Mouse (Mus musculus) embryonic facial prominence, embryonic 13.5 days (tissue): ENCODE results near the gene Gnb1l. TPM values are rescaled to one million over a fixed set of nuclear protein-coding genes. Genes with fewer than 3 reads are reported as not detected.
A peak's percentile ranks its signal among the peaks of the same experiment; 100 is the strongest.

Experiments used
- ATAC-seq: fragments of 200-750 bp; cut with Nextera tagmentation; 2 replicates; pipeline ENCODE4 v1.8.0; 2017; ENCODE audit warnings: low read depth; ENCODE audit not compliant: insufficient number of reproducible peaks, insufficient read depth, low FRiP score, low TSS enrichment
- H3K27ac ChIP-seq: fragments of 300-500 bp; sonication (generic); 2 replicates; pipeline ENCODE4 v1.5.1; 2015; ENCODE audit warnings: moderate library complexity, mild to moderate bottlenecking, inconsistent platforms
- H3K27me3 ChIP-seq: fragments of 300-500 bp; sonication (generic); 2 replicates; pipeline ENCODE4 v1.6.1; 2015; ENCODE audit warnings: mild to moderate bottlenecking, inconsistent platforms
- H3K36me3 ChIP-seq: fragments of 300-500 bp; sonication (generic); 2 replicates; pipeline ENCODE4 v1.6.1; 2015; ENCODE audit warnings: mild to moderate bottlenecking, inconsistent platforms
- H3K4me1 ChIP-seq: fragments of 300-500 bp; sonication (generic); 2 replicates; pipeline ENCODE4 v1.6.1; 2015; ENCODE audit warnings: inconsistent platforms
- H3K4me2 ChIP-seq: fragments of 300-500 bp; sonication (generic); 2 replicates; pipeline ENCODE4 v1.6.1; 2015; ENCODE audit warnings: moderate library complexity, mild to moderate bottlenecking, inconsistent platforms
- H3K4me3 ChIP-seq: fragments of 300-500 bp; sonication (generic); 2 replicates; pipeline ENCODE4 v1.5.1; 2015; ENCODE audit warnings: mild to moderate bottlenecking, inconsistent platforms
- H3K9ac ChIP-seq: fragments of 300-500 bp; sonication (generic); 2 replicates; pipeline ENCODE4 v1.6.1; 2015; ENCODE audit warnings: mild to moderate bottlenecking, inconsistent platforms
- H3K9me3 ChIP-seq: fragments of 300-500 bp; sonication (generic); 2 replicates; pipeline ENCODE4 v1.6.1; 2016; ENCODE audit warnings: inconsistent platforms
- WGBS: fragments of 180-500 bp; shearing (Covaris S2); methylation state at CpG from one replicate; pipeline ENCODE4 v1.1.7; 2015; ENCODE audit warnings: mixed read lengths; 5-methylcytosine and 5-hydroxymethylcytosine counted together
- polyA plus RNA-seq: library from polyadenylated mRNA; unstranded; fragments of >200 nt; fragmentation: Nextera tagmentation; extraction: Ambion mirVana; gene quantifications from 2 replicates; pipeline ENCODE4 v1.2.1, GENCODE M21; 2015

The Gnb1l gene
- polyA plus RNA-seq, 1 experiment from 2014 or later, result 19.7 TPM

- WGBS, result 26% methylated on average over 9 of the region's 9 CpGs
- Histone ChIP-seq H3K9me3 (no peaks in the 10 kb centered on the region), H3K4me2 (peak overlapping the region; percentile 82; the same call in 1 of the 2 replicates), H3K9ac (no peak overlapping the region), H3K4me1 (peaks cover 49% of the 10 kb centered on the region), H3K36me3 (no peaks in the 10 kb centered on the region), H3K27ac (no peak overlapping the region), H3K27me3 (peaks cover 97% of the 10 kb centered on the region), H3K4me3 (peak overlapping the region; percentile 52; the same call in 1 of the 2 replicates)
- ATAC-seq, result no peak
These were observed 90.6 kb downstream of the Gnb1l start for GRCm38 (mm10) chr16:18589080-18589621.

GRCm38 (mm10) chr16:18589804-18590790, 91.6 kb downstream of the Gnb1l start, which contains the start of gene Tbx1:
Gene Tbx1, minus strand, starts transcription at chr16:18590671.
- peak within 1 kb of the TSS; percentile 35 for H3K4me3 ChIP-seq
- ATAC-seq, result no peak
- H3K4me2 ChIP-seq, result peak within 1 kb of the TSS; percentile 60
- H3K27ac ChIP-seq, result no peak within 1 kb of the TSS
- 3% methylated on average over 48 of the region's 48 CpGs for WGBS
- H3K4me1 ChIP-seq, result peaks cover 49% of the 10 kb centered on the region
- no peaks in the 10 kb centered on the region for H3K9me3 ChIP-seq
- H3K9ac ChIP-seq, result peak within 1 kb of the TSS; percentile 57
- H3K36me3 ChIP-seq, result no peaks in the 10 kb centered on the region
- peaks cover 91% of the 10 kb centered on the region for H3K27me3 ChIP-seq

- no peak for ATAC-seq
- peak overlapping the region; percentile 30 for H3K4me3 ChIP-seq
- H3K4me1 ChIP-seq, result peaks cover 43% of the 10 kb centered on the region
- H3K27me3 ChIP-seq, result peaks cover 84% of the 10 kb centered on the region
- H3K36me3 ChIP-seq, result no peaks in the 10 kb centered on the region
- H3K9ac ChIP-seq, result peak overlapping the region; percentile 57
- H3K4me2 ChIP-seq, result peak overlapping the region; percentile 60
- 2% methylated on average over 59 of the region's 59 CpGs for WGBS
- H3K9me3 ChIP-seq, result no peaks in the 10 kb centered on the region
- no peak overlapping the region for H3K27ac ChIP-seq
These were observed 92.8 kb downstream of the Gnb1l start for GRCm38 (mm10) chr16:18591047-18592018.

GRCm38 (mm10) chr16:18593930-18594329, 95.4 kb downstream of the Gnb1l start:
- no peak overlapping the region for H3K4me2 ChIP-seq
- no peak overlapping the region for H3K27ac ChIP-seq
- no peak for ATAC-seq
- no peak overlapping the region for H3K4me3 ChIP-seq
- H3K9me3 ChIP-seq, result no peaks in the 10 kb centered on the region
- H3K9ac ChIP-seq, result no peak overlapping the region
- peaks cover 26% of the 10 kb centered on the region for H3K4me1 ChIP-seq
- H3K36me3 ChIP-seq, result no peaks in the 10 kb centered on the region
- peaks cover 58% of the 10 kb centered on the region for H3K27me3 ChIP-seq
- WGBS, result 73% methylated on average over 2 of the region's 2 CpGs

- WGBS, result 32% methylated on average over 5 of the region's 5 CpGs
- Histone ChIP-seq H3K9me3 (no peaks in the 10 kb centered on the region), H3K4me1 (peaks cover 8% of the 10 kb centered on the region), H3K27ac (no peak overlapping the region), H3K4me2 (no peak overlapping the region), H3K36me3 (no peaks in the 10 kb centered on the region), H3K9ac (no peak overlapping the region), H3K27me3 (peaks cover 34% of the 10 kb centered on the region), H3K4me3 (no peak overlapping the region)
- no peak for ATAC-seq
These were observed 97.7 kb downstream of the Gnb1l start for GRCm38 (mm10) chr16:18596255-18596654.

- 67% methylated on average over 3 of the region's 3 CpGs for WGBS
- Histone ChIP-seq H3K9ac (no peak overlapping the region), H3K4me1 (peaks cover 10% of the 10 kb centered on the region), H3K4me2 (no peak overlapping the region), H3K9me3 (no peaks in the 10 kb centered on the region), H3K27me3 (peaks cover 20% of the 10 kb centered on the region), H3K4me3 (no peak overlapping the region), H3K36me3 (no peaks in the 10 kb centered on the region), H3K27ac (no peak overlapping the region)
- no peak for ATAC-seq
These were observed 99.5 kb downstream of the Gnb1l start for GRCm38 (mm10) chr16:18598006-18598405.

GRCm38 (mm10) chr16:18601447-18601846, 102.9 kb downstream of the Gnb1l start:
- Histone ChIP-seq H3K9ac (0 out of 2 replicates have a peak overlapping the region, but pooled peaks have one; percentile 40), H3K9me3 (no peaks in the 10 kb centered on the region), H3K36me3 (no peaks in the 10 kb centered on the region), H3K4me3 (no peak overlapping the region), H3K27me3 (no peaks in the 10 kb centered on the region; the same call in 1 of the 2 replicates), H3K4me2 (no peak overlapping the region), H3K4me1 (peaks cover 16% of the 10 kb centered on the region), H3K27ac (peak overlapping the region; percentile 48)
- WGBS, result 61% methylated on average over 7 of the region's 7 CpGs
- ATAC-seq, result no peak

GRCm38 (mm10) chr16:18604267-18604701, 105.8 kb downstream of the Gnb1l start:
- H3K36me3 ChIP-seq, result no peaks in the 10 kb centered on the region
- no peaks in the 10 kb centered on the region for H3K9me3 ChIP-seq
- H3K4me1 ChIP-seq, result peaks cover 30% of the 10 kb centered on the region
- 62% methylated on average over 8 of the region's 8 CpGs for WGBS
- no peak overlapping the region for H3K4me2 ChIP-seq
- H3K27ac ChIP-seq, result no peak overlapping the region
- peak overlapping the region; percentile 41 for H3K9ac ChIP-seq
- H3K4me3 ChIP-seq, result no peak overlapping the region
- H3K27me3 ChIP-seq, result no peaks in the 10 kb centered on the region
- ATAC-seq, result no peak

- H3K9me3 ChIP-seq, result no peaks in the 10 kb centered on the region
- H3K27ac ChIP-seq, result peak overlapping the region; percentile 66; the same call in 1 of the 2 replicates
- peaks cover 31% of the 10 kb centered on the region for H3K4me1 ChIP-seq
- no peak overlapping the region for H3K4me3 ChIP-seq
- no peaks in the 10 kb centered on the region for H3K36me3 ChIP-seq
- no peak for ATAC-seq
- 74% methylated on average over 5 of the region's 5 CpGs for WGBS
- H3K27me3 ChIP-seq, result peaks cover 9% of the 10 kb centered on the region
- no peak overlapping the region for H3K9ac ChIP-seq
- H3K4me2 ChIP-seq, result no peak overlapping the region
These were observed 107.2 kb downstream of the Gnb1l start for GRCm38 (mm10) chr16:18605705-18606104.

GRCm38 (mm10) chr16:18608226-18608625, 109.7 kb downstream of the Gnb1l start:
- Histone ChIP-seq H3K4me2 (peak overlapping the region; percentile 47), H3K9ac (0 out of 2 replicates have a peak overlapping the region, but pooled peaks have one; percentile 32), H3K27me3 (peaks cover 9% of the 10 kb centered on the region), H3K4me1 (peaks cover 37% of the 10 kb centered on the region), H3K36me3 (no peaks in the 10 kb centered on the region), H3K27ac (peak overlapping the region; percentile 51), H3K9me3 (no peaks in the 10 kb centered on the region), H3K4me3 (no peak overlapping the region)
- no peak for ATAC-seq
- WGBS, result 7% methylated on average over 11 of the region's 11 CpGs

- no peak for ATAC-seq
- H3K27me3 ChIP-seq, result peaks cover 9% of the 10 kb centered on the region
- no peak overlapping the region for H3K9ac ChIP-seq
- H3K9me3 ChIP-seq, result no peaks in the 10 kb centered on the region
- H3K4me1 ChIP-seq, result peaks cover 32% of the 10 kb centered on the region
- no peaks in the 10 kb centered on the region for H3K36me3 ChIP-seq
- WGBS, result 55% methylated on average over 2 of the region's 2 CpGs
- no peak overlapping the region for H3K27ac ChIP-seq
- no peak overlapping the region for H3K4me2 ChIP-seq
- no peak overlapping the region for H3K4me3 ChIP-seq
These were observed 110.6 kb downstream of the Gnb1l start for GRCm38 (mm10) chr16:18609099-18609498.
